Mouse (Mus musculus) MEL (cell line): ENCODE results near the gene Rnf185. TPM values are rescaled to one million over a fixed set of nuclear protein-coding genes. Genes with fewer than 3 reads are reported as not detected.

Experiments
- DNase-seq: peaks from one replicate; pipeline ENCODE4 v3.0.0; 2011; ENCODE audit warnings: low read depth, low spot score
- H3K27ac ChIP-seq: 2 replicates; pipeline ENCODE4 v1.5.1; 2012; ENCODE audit warnings: low read depth, mild to moderate bottlenecking, control low read depth, low read length, moderate library complexity; ENCODE audit not compliant: control insufficient read depth
- H3K27me3 ChIP-seq, 2 experiments: fragments of 150-350 bp in 1 of 2; sonication (generic) in 1 of 2; 2 replicates each; pipeline ENCODE4 v1.6.1; 2012; ENCODE audit warnings: low read length in 2 of 2, mild to moderate bottlenecking in 2 of 2, improper control_type of control experiment in 1 of 2, moderate library complexity in 1 of 2; ENCODE audit not compliant: insufficient read depth in 2 of 2, control insufficient read depth in 1 of 2
- H3K36me3 ChIP-seq, 2 experiments: 2 replicates each; pipeline ENCODE4 v1.6.1; 2012 to 2014; ENCODE audit warnings: low read length in 2 of 2, improper control_type of control experiment in 1 of 2, inconsistent platforms in 1 of 2, mild to moderate bottlenecking in 1 of 2; ENCODE audit not compliant: insufficient read depth in 2 of 2, control insufficient read depth in 1 of 2
- H3K4me1 ChIP-seq, 2 experiments: fragments of 150-350 bp in 1 of 2; sonication (generic) in 1 of 2; 2 replicates each; pipeline ENCODE4 v1.6.1; 2012; ENCODE audit warnings: low read length in 2 of 2, improper control_type of control experiment in 1 of 2, mild to moderate bottlenecking in 1 of 2; ENCODE audit not compliant: insufficient read depth in 2 of 2, control insufficient read depth in 1 of 2
- H3K4me3 ChIP-seq, 2 experiments: fragments of 150-350 bp in 1 of 2; sonication (generic) in 1 of 2; 2 replicates each; pipeline ENCODE4 v1.5.1; 2012; ENCODE audit warnings: low read depth in 2 of 2, low read length in 2 of 2, mild to moderate bottlenecking in 2 of 2, moderate library complexity in 2 of 2, control low read depth in 1 of 2, improper control_type of control experiment in 1 of 2; ENCODE audit not compliant: control insufficient read depth in 1 of 2, insufficient read depth in 1 of 2
- H3K79me2 ChIP-seq: 2 replicates; pipeline ENCODE4 v1.6.1; 2012; ENCODE audit warnings: mild to moderate bottlenecking, low read length, moderate library complexity; ENCODE audit not compliant: control insufficient read depth, poor library complexity, insufficient read depth
- H3K9ac ChIP-seq: 2 replicates; pipeline ENCODE4 v1.6.1; 2012; ENCODE audit warnings: low read depth, mild to moderate bottlenecking, control low read depth, low read length, moderate library complexity; ENCODE audit not compliant: control insufficient read depth, poor library complexity, severe bottlenecking
- H3K9me3 ChIP-seq: fragments of 150-350 bp; sonication (generic); replicated peaks from 2 replicates; pipeline ENCODE4 v1.6.1; 2012; ENCODE audit warnings: mild to moderate bottlenecking, low read length, improper control_type of control experiment, moderate library complexity; ENCODE audit not compliant: insufficient read depth
- CTCF ChIP-seq, 3 experiments: IDR thresholded peaks in 2 of 3; conservative IDR thresholded peaks in 1 of 3; 2 replicates each; pipeline ENCODE4 v1.5.1; 2011 to 2012; ENCODE audit warnings: low read length in 3 of 3, low read depth in 2 of 3, mild to moderate bottlenecking in 2 of 3, improper control_type of control experiment in 1 of 3, inconsistent platforms in 1 of 3, mixed read lengths in 1 of 3, moderate library complexity in 1 of 3; ENCODE audit not compliant: control insufficient read depth in 1 of 3, insufficient read depth in 1 of 3, poor library complexity in 1 of 3, severe bottlenecking in 1 of 3
- E2F4 ChIP-seq: IDR thresholded peaks from 2 replicates; pipeline ENCODE4 v1.6.1; 2011; ENCODE audit warnings: low read depth, low read length, improper control_type of control experiment, borderline replicate concordance
- ELF1 ChIP-seq: IDR thresholded peaks from 2 replicates; pipeline ENCODE4 v1.6.1; 2014; ENCODE audit warnings: low read depth, mild to moderate bottlenecking, inconsistent platforms, low read length, improper control_type of control experiment, moderate library complexity
- EP300 ChIP-seq, 2 experiments: IDR thresholded peaks; 2 replicates each; pipeline ENCODE4 v1.6.1; 2011; ENCODE audit warnings: improper control_type of control experiment in 2 of 2, low read length in 2 of 2, low read depth in 1 of 2, mild to moderate bottlenecking in 1 of 2
- GATA1 ChIP-seq: IDR thresholded peaks from 2 replicates; pipeline ENCODE4 v1.6.1; 2011; ENCODE audit warnings: low read depth, low read length, improper control_type of control experiment
- HCFC1 ChIP-seq: IDR thresholded peaks from 2 replicates; pipeline ENCODE4 v1.6.1; 2012; ENCODE audit warnings: low read depth, mild to moderate bottlenecking, inconsistent platforms, low read length, improper control_type of control experiment, moderate library complexity
- KAT2A ChIP-seq: conservative IDR thresholded peaks from 2 replicates; pipeline ENCODE4 v1.6.1; 2012; ENCODE audit warnings: low read depth, low read length, improper control_type of control experiment, inconsistent platforms
- MAFK ChIP-seq: IDR thresholded peaks from 2 replicates; pipeline ENCODE4 v1.6.1; 2011; ENCODE audit warnings: low read depth, mild to moderate bottlenecking, low read length, improper control_type of control experiment, borderline replicate concordance
- NELFE ChIP-seq: IDR thresholded peaks from 2 replicates; pipeline ENCODE4 v1.6.1; 2011; ENCODE audit warnings: low read depth, low read length, improper control_type of control experiment
- NRF1 ChIP-seq: IDR thresholded peaks from 2 replicates; pipeline ENCODE4 v1.6.1; 2014; ENCODE audit warnings: low read depth, mild to moderate bottlenecking, inconsistent platforms, low read length, improper control_type of control experiment, moderate library complexity; ENCODE audit not compliant: poor library complexity, insufficient read depth, severe bottlenecking
- POLR2A ChIP-seq, 2 experiments: IDR thresholded peaks; 2 replicates each; pipeline ENCODE4 v1.6.1; 2011 to 2012; ENCODE audit warnings: low read length in 2 of 2, mild to moderate bottlenecking in 2 of 2, control low read depth in 1 of 2, improper control_type of control experiment in 1 of 2, low read depth in 1 of 2, moderate library complexity in 1 of 2; ENCODE audit not compliant: control insufficient read depth in 1 of 2, insufficient read depth in 1 of 2, poor library complexity in 1 of 2
- POLR2AphosphoS2 ChIP-seq: IDR thresholded peaks from 2 replicates; pipeline ENCODE4 v1.6.1; 2011; ENCODE audit warnings: low read length, improper control_type of control experiment
- POLR2AphosphoS5 ChIP-seq: IDR thresholded peaks from 2 replicates; pipeline ENCODE4 v1.6.1; 2012; ENCODE audit warnings: low read depth, borderline replicate concordance, mild to moderate bottlenecking, inconsistent platforms, low read length, moderate library complexity, mixed read lengths
- RAD21 ChIP-seq: IDR thresholded peaks from 2 replicates; pipeline ENCODE4 v1.6.1; 2011; ENCODE audit warnings: mild to moderate bottlenecking, low read depth, low read length, improper control_type of control experiment
- SMC3 ChIP-seq: IDR thresholded peaks from 2 replicates; pipeline ENCODE4 v1.6.1; 2011; ENCODE audit warnings: low read depth, low read length, improper control_type of control experiment
- TAL1 ChIP-seq: IDR thresholded peaks from 2 replicates; pipeline ENCODE4 v1.6.1; 2012; ENCODE audit warnings: mild to moderate bottlenecking, inconsistent platforms, low read length, moderate library complexity, mixed read lengths
- UBTF ChIP-seq: IDR thresholded peaks from 2 replicates; pipeline ENCODE4 v1.6.1; 2012; ENCODE audit warnings: low read depth, mild to moderate bottlenecking, inconsistent platforms, low read length, improper control_type of control experiment, moderate library complexity, borderline replicate concordance; ENCODE audit not compliant: insufficient read depth
- USF1 ChIP-seq: IDR thresholded peaks from 2 replicates; pipeline ENCODE4 v1.6.1; 2014; ENCODE audit warnings: low read depth, mild to moderate bottlenecking, inconsistent platforms, low read length, improper control_type of control experiment, moderate library complexity
- USF2 ChIP-seq, 2 experiments: IDR thresholded peaks; 2 replicates each; pipeline ENCODE4 v1.6.1; 2011 to 2012; ENCODE audit warnings: improper control_type of control experiment in 2 of 2, low read length in 2 of 2, borderline replicate concordance in 1 of 2, inconsistent platforms in 1 of 2, low read depth in 1 of 2, mild to moderate bottlenecking in 1 of 2; ENCODE audit not compliant: insufficient read depth in 1 of 2
- ZKSCAN1 ChIP-seq: IDR thresholded peaks from 2 replicates; pipeline ENCODE4 v1.6.1; 2012; ENCODE audit warnings: low read depth, mild to moderate bottlenecking, inconsistent platforms, low read length, improper control_type of control experiment, moderate library complexity
- ZMIZ1 ChIP-seq: IDR thresholded peaks from 2 replicates; pipeline ENCODE4 v1.6.1; 2012; ENCODE audit warnings: low read depth, mild to moderate bottlenecking, inconsistent platforms, low read length, improper control_type of control experiment, moderate library complexity
- ZNF384 ChIP-seq: IDR thresholded peaks from 2 replicates; pipeline ENCODE4 v1.6.1; 2012; ENCODE audit warnings: low read depth, mild to moderate bottlenecking, inconsistent platforms, low read length, improper control_type of control experiment
- polyA plus RNA-seq, 2 experiments: library from polyadenylated mRNA; stranded (reverse) in 1 of 2; unstranded in 1 of 2; fragments of >175 nt in 1 of 2; fragments of >200 nt in 1 of 2; gene quantifications; 2 replicates each; pipeline versions ENCODE4 v1.2.1 to v1.2.4; 2012; ENCODE audit warnings: low replicate concordance in 2 of 2, low read depth in 1 of 2; ENCODE audit not compliant: insufficient read length in 2 of 2, insufficient read depth in 1 of 2, missing spikeins in 1 of 2
- total RNA-seq: library from RNA; depleted of rRNA; stranded (reverse); fragments of 300-350 nt; gene quantifications from 2 replicates; pipeline ENCODE4 v1.2.3, GENCODE M21; 2012

Rnf185 gene
- total and polyA plus RNA-seq, 3 experiments = 9.9 to 13.8 TPM; not detected in 1

GRCm38 (mm10) chr11:3403024-3403423 lies 49.1 kb downstream of the Rnf185 start (continued):
- TF ChIP-seq POLR2AphosphoS5 = no peak
- no peak for TF ChIP-seq KAT2A

GRCm38 (mm10) chr11:3398318-3398717 lies 53.8 kb downstream of the Rnf185 start:
- Histone ChIP-seq H3K27ac (no peak overlapping the region), H3K4me1 (peaks cover 9% of the 10 kb centered on the region in 2 experiments), H3K79me2 (no peaks in the 10 kb centered on the region), H3K9me3 (no peaks in the 10 kb centered on the region), H3K4me3 (no peak overlapping the region), H3K27me3 (no peaks in the 10 kb centered on the region), H3K9ac (no peak overlapping the region), H3K36me3 (peaks cover 0 to 20% of the 10 kb centered on the region in 2 experiments; a peak in 2 of 4 replicates)
- no peak for TF ChIP-seq NRF1
- no peak for TF ChIP-seq ZNF384
- no peak for TF ChIP-seq POLR2AphosphoS5
- no peak for TF ChIP-seq GATA1
- TF ChIP-seq E2F4 = no peak
- no peak for TF ChIP-seq POLR2A (IDR thresholded peaks at IDR 0.05; ENCODE audit: control insufficient read depth in 1 of 2, insufficient read depth in 1 of 2, low read depth in 1 of 2, low read length in 2 of 2, poor library complexity in 1 of 2)
- TF ChIP-seq UBTF = no peak
- no peak for TF ChIP-seq SMC3
- no peak for TF ChIP-seq MAFK
- no peak for TF ChIP-seq CTCF (IDR thresholded peaks at IDR 0.05 in 2 of 3, conservative IDR thresholded peaks at IDR 0.05 in 1 of 3; ENCODE audit: control insufficient read depth in 1 of 3, insufficient read depth in 1 of 3, low read depth in 2 of 3, low read length in 3 of 3, poor library complexity in 1 of 3, severe bottlenecking in 1 of 3)
- TF ChIP-seq KAT2A = no peak
- TF ChIP-seq ZKSCAN1 = no peak
- no peak for TF ChIP-seq ZMIZ1
- TF ChIP-seq TAL1 = no peak
- no peak for TF ChIP-seq USF1
- no peak for TF ChIP-seq ELF1
- no peak for TF ChIP-seq POLR2AphosphoS2
- TF ChIP-seq USF2 (IDR thresholded peaks at IDR 0.05; ENCODE audit: borderline replicate concordance in 1 of 2, insufficient read depth in 1 of 2, low read depth in 1 of 2, low read length in 2 of 2) = no peak
- no peak for DNase-seq

DNA sequence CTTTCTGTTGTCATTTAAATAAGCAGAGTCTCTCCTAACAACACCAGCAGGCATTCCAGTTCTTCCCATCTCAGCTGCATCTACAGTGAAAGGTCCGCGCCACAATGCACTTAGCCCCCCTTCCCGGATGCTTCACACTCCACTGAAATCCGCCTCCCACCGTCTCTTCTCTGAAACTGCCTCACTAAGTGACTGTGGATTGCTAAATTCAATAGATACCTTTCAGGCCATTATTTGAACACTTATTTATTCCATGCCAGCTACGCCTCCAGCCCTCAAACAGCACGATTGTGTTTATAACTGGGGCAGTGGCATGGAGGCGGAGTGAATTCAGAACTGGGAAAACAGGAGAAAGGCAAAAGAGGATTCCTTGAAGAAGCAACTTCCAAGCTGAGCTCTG lies 55.6 kb downstream of the Rnf185 start:
- peaks cover 0 to 11% of the 10 kb centered on the region in 2 experiments; a peak in 2 of 4 replicates for H3K36me3 ChIP-seq

More for the DNA sequence above, 55.6 kb downstream of the Rnf185 start:
- no peaks in the 10 kb centered on the region for H3K9me3 ChIP-seq
- H3K9ac ChIP-seq = no peak overlapping the region
- no peak for TF ChIP-seq NELFE
- TF ChIP-seq HCFC1 = no peak
- no peak for TF ChIP-seq KAT2A
- no peak for TF ChIP-seq RAD21
- TF ChIP-seq EP300 (IDR thresholded peaks at IDR 0.05; ENCODE audit: low read depth in 1 of 2, low read length in 2 of 2) = no peak
- DNase-seq = no peak
- H3K4me1 ChIP-seq = peaks cover 0 to 2% of the 10 kb centered on the region in 2 experiments; a peak in 2 of 4 replicates
- no peaks in the 10 kb centered on the region for H3K27me3 ChIP-seq
- no peak overlapping the region for H3K27ac ChIP-seq
- no peak overlapping the region for H3K4me3 ChIP-seq
- no peaks in the 10 kb centered on the region for H3K79me2 ChIP-seq
